Mouse (Mus musculus) kidney, embryonic 16.5 days (tissue): ENCODE measurements around the gene Sbk2. TPM values are rescaled to one million over a fixed set of nuclear protein-coding genes. Genes with fewer than 3 reads are reported as not detected.

Experiments used
- ATAC-seq: fragments of 200-750 bp; cut with Nextera tagmentation; 2 replicates; pipeline ENCODE4 v1.8.0; 2017; ENCODE audit warnings: moderate TSS enrichment; ENCODE audit not compliant: low FRiP score, low TSS enrichment
- H3K27ac ChIP-seq: fragments of 300-500 bp; sonication (generic); 2 replicates; pipeline ENCODE4 v1.5.1; 2014; ENCODE audit warnings: low read length
- H3K27me3 ChIP-seq: fragments of 300-500 bp; sonication (generic); 2 replicates; pipeline ENCODE4 v1.6.1; 2014; ENCODE audit warnings: low read length, control low read depth, mixed read lengths; ENCODE audit not compliant: insufficient read depth
- H3K36me3 ChIP-seq: fragments of 300-500 bp; sonication (generic); 2 replicates; pipeline ENCODE4 v1.6.1; 2014; ENCODE audit warnings: low read length, control low read depth, mixed read lengths; ENCODE audit not compliant: insufficient read depth
- H3K4me1 ChIP-seq: fragments of 300-500 bp; sonication (generic); 2 replicates; pipeline ENCODE4 v1.6.1; 2014; ENCODE audit warnings: low read length, control low read depth, mixed read lengths; ENCODE audit not compliant: insufficient read depth
- H3K4me2 ChIP-seq: fragments of 300-500 bp; sonication (generic); replicated peaks from 2 replicates; pipeline ENCODE4 v1.6.1; 2014; ENCODE audit warnings: low read depth, low read length
- H3K4me3 ChIP-seq: fragments of 300-500 bp; sonication (generic); 2 replicates; pipeline ENCODE4 v1.5.1; 2014; ENCODE audit warnings: mild to moderate bottlenecking, low read length
- H3K9ac ChIP-seq: fragments of 300-500 bp; sonication (generic); replicated peaks from 2 replicates; pipeline ENCODE4 v1.6.1; 2014; ENCODE audit warnings: low read length
- H3K9me3 ChIP-seq: fragments of 300-500 bp; sonication (generic); 2 replicates; pipeline ENCODE4 v1.6.1; 2016; ENCODE audit warnings: low read length, control low read depth
- WGBS: fragments of 180-500 bp; shearing (Covaris S2); extraction: QIAGEN DNeasy Blood & Tissue Kit; methylation state at CpG from one replicate; pipeline ENCODE4 v1.1.7; 2014; 5-methylcytosine and 5-hydroxymethylcytosine counted together
- polyA plus RNA-seq: library from polyadenylated mRNA; unstranded; fragments of >200 nt; fragmentation: Nextera tagmentation; extraction: Ambion mirVana; gene quantifications from 2 replicates; pipeline ENCODE4 v1.2.1, GENCODE M21; 2015

The Sbk2 gene
- polyA plus RNA-seq, 1 experiment from 2014 or later, result 0.26 TPM

DNA sequence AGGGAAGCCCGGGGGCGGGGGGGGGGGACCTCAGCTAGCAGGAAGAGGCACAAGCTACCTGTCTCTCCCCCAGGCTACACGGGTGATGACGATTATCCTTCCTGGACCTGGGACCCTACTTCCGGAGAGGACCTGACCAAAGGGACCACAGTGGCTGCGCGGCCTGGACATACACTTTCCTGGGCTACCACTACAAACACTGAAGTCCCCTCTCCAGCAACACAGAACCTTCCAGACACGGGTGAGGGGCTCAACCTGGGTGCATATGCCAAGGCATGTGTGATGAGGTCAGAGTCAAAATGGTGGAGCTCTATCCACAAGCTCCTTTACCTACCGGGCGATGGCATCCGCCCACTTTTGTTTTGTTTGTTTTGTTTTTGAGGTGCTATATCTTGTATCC, 26.8 kb downstream of the Sbk2 start:
- H3K4me3 ChIP-seq, result no peak overlapping the region
- no peak for ATAC-seq
- no peak overlapping the region for H3K4me2 ChIP-seq
- no peak overlapping the region for H3K27ac ChIP-seq
- H3K36me3 ChIP-seq, result no peaks in the 10 kb centered on the region
- WGBS, result 71% methylated on average over 10 of the region's 11 CpGs
- H3K9ac ChIP-seq, result no peak overlapping the region
- peaks cover 6% of the 10 kb centered on the region for H3K9me3 ChIP-seq
- H3K4me1 ChIP-seq, result no peaks in the 10 kb centered on the region
- H3K27me3 ChIP-seq, result no peaks in the 10 kb centered on the region

DNA sequence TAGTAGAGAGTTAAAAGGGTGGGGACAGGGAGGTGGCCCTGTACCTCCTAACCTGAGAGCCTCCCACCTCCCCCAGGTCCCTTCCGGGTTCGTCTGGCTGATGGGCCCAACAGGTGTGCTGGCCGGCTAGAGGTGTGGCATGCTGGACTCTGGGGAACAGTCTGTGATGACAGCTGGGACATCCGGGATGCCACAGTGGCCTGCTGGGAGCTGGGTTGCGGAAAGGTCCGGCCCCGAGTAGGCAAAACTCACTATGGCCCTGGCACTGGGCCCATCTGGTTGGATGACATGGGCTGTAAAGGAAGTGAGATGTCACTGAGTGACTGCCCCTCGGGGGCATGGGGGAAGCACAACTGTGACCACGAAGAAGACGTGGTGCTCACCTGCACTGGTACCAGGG, 27.4 kb downstream of the Sbk2 start:
- H3K4me3 ChIP-seq, result no peak overlapping the region
- H3K4me2 ChIP-seq, result no peak overlapping the region
- no peak overlapping the region for H3K9ac ChIP-seq
- no peaks in the 10 kb centered on the region for H3K36me3 ChIP-seq
- ATAC-seq, result no peak
- peaks cover 6% of the 10 kb centered on the region for H3K9me3 ChIP-seq
- H3K27me3 ChIP-seq, result no peaks in the 10 kb centered on the region
- WGBS, result 66% methylated on average over 10 of the region's 10 CpGs
- no peak overlapping the region for H3K27ac ChIP-seq
- H3K4me1 ChIP-seq, result no peaks in the 10 kb centered on the region

DNA sequence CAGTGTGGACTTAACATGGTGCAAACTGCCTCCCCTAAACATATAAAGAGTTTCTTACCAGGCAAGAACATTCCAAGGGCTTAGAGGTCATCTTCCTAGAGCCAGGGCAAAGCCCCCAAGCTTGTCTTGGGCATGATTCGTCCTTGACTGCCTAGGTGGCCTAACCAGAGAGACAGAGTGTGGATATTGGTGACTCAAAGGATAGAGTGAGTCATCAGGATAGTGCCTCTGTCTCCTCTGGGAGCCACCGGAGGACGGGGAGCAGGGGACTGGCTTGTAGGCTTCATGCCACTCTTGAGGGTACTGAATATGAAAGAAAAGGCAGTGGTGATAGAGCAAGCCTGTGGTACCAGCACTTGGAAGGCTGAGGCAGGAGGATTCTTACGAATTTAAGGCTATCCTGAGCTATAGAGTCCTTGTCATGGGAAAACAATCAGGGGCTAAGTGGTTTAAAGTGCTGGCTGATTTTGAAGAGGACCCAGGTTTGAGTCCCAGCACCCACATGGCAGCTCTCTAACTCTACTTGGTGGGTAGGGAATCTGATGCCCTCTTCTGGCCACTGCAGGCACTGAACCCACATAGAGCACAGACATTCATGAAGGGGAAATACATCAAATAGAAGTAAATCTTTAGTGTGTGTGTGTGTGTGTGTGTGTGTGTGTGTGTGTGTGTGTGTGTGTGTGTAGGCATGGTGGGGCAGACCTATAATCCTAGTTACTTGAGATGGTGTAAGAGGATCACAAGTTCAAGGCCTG, 29.9 kb downstream of the Sbk2 start:
- Histone ChIP-seq H3K27me3 (no peaks in the 10 kb centered on the region), H3K36me3 (no peaks in the 10 kb centered on the region), H3K4me1 (no peaks in the 10 kb centered on the region), H3K4me3 (no peak overlapping the region), H3K27ac (no peak overlapping the region), H3K4me2 (no peak overlapping the region), H3K9me3 (peaks cover 6% of the 10 kb centered on the region), H3K9ac (no peak overlapping the region)
- 69% methylated on average over 4 of the region's 4 CpGs for WGBS
- ATAC-seq, result no peak

DNA sequence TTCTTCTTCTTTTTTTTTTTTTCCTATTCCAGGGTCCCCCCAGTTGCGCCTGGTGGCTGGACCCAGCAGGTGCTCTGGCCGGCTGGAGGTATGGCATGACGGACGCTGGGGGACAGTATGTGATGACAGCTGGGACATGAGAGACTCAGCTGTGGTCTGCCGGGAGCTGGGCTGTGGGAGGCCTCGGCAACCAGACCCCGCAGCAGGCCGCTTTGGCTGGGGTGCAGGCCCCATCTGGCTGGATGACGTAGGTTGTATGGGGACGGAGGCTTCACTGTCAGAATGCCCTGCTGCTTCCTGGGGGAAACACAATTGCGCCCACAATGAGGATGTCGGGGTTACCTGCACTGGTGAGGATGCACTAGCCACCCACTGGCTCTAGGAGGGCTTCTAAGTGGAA, 31.1 kb downstream of the Sbk2 start:
- H3K27ac ChIP-seq, result no peak overlapping the region
- H3K4me2 ChIP-seq, result no peak overlapping the region
- no peaks in the 10 kb centered on the region for H3K36me3 ChIP-seq
- ATAC-seq, result no peak
- 79% methylated on average over 12 of the region's 12 CpGs for WGBS
- no peak overlapping the region for H3K4me3 ChIP-seq
- no peaks in the 10 kb centered on the region for H3K27me3 ChIP-seq
- H3K9me3 ChIP-seq, result peaks cover 6% of the 10 kb centered on the region
- H3K9ac ChIP-seq, result no peak overlapping the region
- H3K4me1 ChIP-seq, result 0 out of 2 replicates have a peak, but pooled peaks cover 3% of the 10 kb centered on the region

- no peaks in the 10 kb centered on the region for H3K27me3 ChIP-seq
- no peak overlapping the region for H3K4me2 ChIP-seq
- ATAC-seq, result no peak
- WGBS, result 50% methylated on average over 17 of the region's 17 CpGs
- H3K4me3 ChIP-seq, result no peak overlapping the region
- H3K36me3 ChIP-seq, result no peaks in the 10 kb centered on the region
- no peak overlapping the region for H3K27ac ChIP-seq
- no peaks in the 10 kb centered on the region for H3K9me3 ChIP-seq
- H3K4me1 ChIP-seq, result peaks cover 38% of the 10 kb centered on the region
- no peak overlapping the region for H3K9ac ChIP-seq
These were observed 35.9 kb downstream of the Sbk2 start for GRCm38 (mm10) chr7:4928323-4928722.

DNA sequence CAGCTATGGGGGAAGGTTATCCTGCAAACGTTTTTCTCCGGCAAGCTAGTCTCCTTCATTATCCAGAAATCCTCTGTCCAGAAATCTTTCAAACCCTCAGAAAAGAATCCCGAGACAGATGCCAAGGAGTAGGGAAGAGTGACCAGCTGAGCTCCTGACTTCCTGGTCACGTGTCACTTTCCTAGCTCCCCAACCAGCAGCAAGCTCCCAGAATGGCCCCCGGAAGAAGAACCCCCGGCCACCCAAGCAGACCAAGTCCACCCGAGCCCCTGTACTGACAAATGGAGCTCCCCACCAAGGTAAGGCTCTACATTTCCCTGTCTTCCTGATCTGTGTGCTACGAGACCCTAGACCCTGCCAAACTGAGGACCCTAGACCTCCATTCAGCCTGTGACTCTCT, 36.5 kb downstream of the Sbk2 start:
- no peak overlapping the region for H3K27ac ChIP-seq
- H3K4me3 ChIP-seq, result no peak overlapping the region
- no peak overlapping the region for H3K4me2 ChIP-seq
- no peaks in the 10 kb centered on the region for H3K36me3 ChIP-seq
- H3K9ac ChIP-seq, result no peak overlapping the region
- H3K4me1 ChIP-seq, result peaks cover 44% of the 10 kb centered on the region
- no peaks in the 10 kb centered on the region for H3K27me3 ChIP-seq
- H3K9me3 ChIP-seq, result no peaks in the 10 kb centered on the region
- ATAC-seq, result no peak
- 52% methylated on average over 8 of the region's 8 CpGs for WGBS

GRCm38 (mm10) chr7:4926849-4927248, 37.4 kb downstream of the Sbk2 start:
- H3K27ac ChIP-seq, result no peak overlapping the region
- H3K4me2 ChIP-seq, result no peak overlapping the region
- H3K27me3 ChIP-seq, result no peaks in the 10 kb centered on the region
- WGBS, result 70% methylated on average over 16 of the region's 16 CpGs
- no peak for ATAC-seq
- no peaks in the 10 kb centered on the region for H3K9me3 ChIP-seq
- H3K36me3 ChIP-seq, result no peaks in the 10 kb centered on the region
- no peak overlapping the region; the same call in 1 of the 2 replicates for H3K9ac ChIP-seq
- no peak overlapping the region for H3K4me3 ChIP-seq
- peaks cover 50% of the 10 kb centered on the region for H3K4me1 ChIP-seq

- Histone ChIP-seq H3K4me1 (peaks cover 52% of the 10 kb centered on the region), H3K9me3 (no peaks in the 10 kb centered on the region), H3K27ac (peak within 1 kb of the TSS; percentile 81), H3K4me3 (no peak within 1 kb of the TSS), H3K36me3 (peaks cover 3% of the 10 kb centered on the region), H3K9ac (peak within 1 kb of the TSS; percentile 70), H3K27me3 (no peaks in the 10 kb centered on the region), H3K4me2 (peak within 1 kb of the TSS; percentile 78)
- 9% methylated on average over 6 of the region's 6 CpGs for WGBS
- peak; percentile 52 for ATAC-seq
These were observed 38.5 kb downstream of the Sbk2 start, which contains the start of gene Ssc5d for GRCm38 (mm10) chr7:4925441-4926381. Gene Ssc5d (plus strand): TSS chr7:4925785.

DNA sequence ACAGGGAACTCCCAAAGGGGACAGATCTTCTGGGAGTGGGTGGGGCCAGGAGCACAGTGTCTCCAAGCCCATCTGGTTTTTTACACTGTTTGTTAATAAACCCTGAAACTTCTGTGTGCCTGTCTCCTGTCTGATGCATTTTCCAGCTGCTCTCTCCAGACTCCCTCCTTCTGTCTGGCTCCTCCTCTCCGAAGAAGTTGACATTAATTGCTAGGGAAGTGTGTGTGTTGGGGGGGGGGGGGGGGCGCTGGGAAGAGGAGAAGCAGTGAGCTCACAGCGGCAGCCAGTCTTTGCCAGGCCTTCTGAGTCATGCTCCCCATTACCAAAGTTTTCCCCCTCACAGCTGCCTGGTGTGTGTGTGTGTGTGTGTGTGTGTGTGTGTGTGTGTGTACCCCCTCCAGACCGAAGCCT, 39.3 kb downstream of the Sbk2 start:
- peak overlapping the region; percentile 78 for H3K4me2 ChIP-seq
- no peaks in the 10 kb centered on the region for H3K27me3 ChIP-seq
- H3K27ac ChIP-seq, result peak overlapping the region; percentile 81
- peaks cover 54% of the 10 kb centered on the region for H3K4me1 ChIP-seq
- 10% methylated on average over 3 of the region's 4 CpGs for WGBS
- H3K9ac ChIP-seq, result peak overlapping the region; percentile 70; the same call in 1 of the 2 replicates
- H3K9me3 ChIP-seq, result no peaks in the 10 kb centered on the region
- H3K36me3 ChIP-seq, result peaks cover 11% of the 10 kb centered on the region
- peak; percentile 33; the same call in 1 of the 2 replicates for ATAC-seq
- no peak overlapping the region for H3K4me3 ChIP-seq
